Mouse (Mus musculus) granulocyte monocyte progenitor cell, adult 5-6 weeks (primary cell): Measurements from ENCODE around the gene Vmn1r104. TPM values are rescaled to one million over a fixed set of nuclear protein-coding genes. Genes with fewer than 3 reads are reported as not detected.
"Not testable (repeated sequence)": the region's sequence is repeated elsewhere in the genome, so short reads cannot be mapped to it uniquely, and the experiment has no call there.

Source experiments
- ATAC-seq: replicated peaks from 2 replicates; pipeline ENCODE4 v1.8.0; 2016; ENCODE audit warnings: mild to moderate bottlenecking, moderate TSS enrichment, inconsistent platforms; ENCODE audit not compliant: poor library complexity, severe bottlenecking
- total RNA-seq, 2 experiments: library from RNA; stranded (forward) in 1 of 2; stranded (reverse) in 1 of 2; fragments of 200-712, 200-1000 nt in 1 of 2; fragments of >200 nt in 1 of 2; fragmentation: Nextera tagmentation in 1 of 2; gene quantifications; 2 replicates each; pipeline ENCODE4 v1.2.3; 2014 to 2017

The Vmn1r104 gene
- not detected in 2 replicates for total RNA-seq (2014; fragmentation: Nextera tagmentation)
- not detected in 2 replicates for total RNA-seq (2017)

DNA sequence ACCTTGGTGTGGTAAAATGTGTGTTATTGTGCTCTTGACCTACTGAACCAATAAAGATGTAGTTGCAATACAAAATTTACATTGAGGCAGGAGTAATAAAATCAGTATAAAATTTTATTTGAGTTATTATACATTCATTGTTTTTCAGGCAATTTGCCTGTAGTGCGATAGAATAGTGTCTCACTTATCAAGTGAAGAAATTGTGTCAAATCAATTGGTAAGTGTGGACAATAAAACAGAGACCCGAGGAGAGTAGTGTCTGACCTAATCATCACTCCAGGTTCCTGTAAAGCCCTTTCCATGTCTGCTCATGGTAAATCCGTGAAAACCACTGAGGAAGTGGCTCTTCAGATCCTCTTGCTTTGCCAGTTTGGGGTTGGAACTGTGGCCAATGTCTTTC lies at the start of gene Vmn1r104:
Vmn1r104 (plus strand) TSS at position 301 of the 400 bp plus-strand sequence.
- ATAC-seq: not testable (repeated sequence)

DNA sequence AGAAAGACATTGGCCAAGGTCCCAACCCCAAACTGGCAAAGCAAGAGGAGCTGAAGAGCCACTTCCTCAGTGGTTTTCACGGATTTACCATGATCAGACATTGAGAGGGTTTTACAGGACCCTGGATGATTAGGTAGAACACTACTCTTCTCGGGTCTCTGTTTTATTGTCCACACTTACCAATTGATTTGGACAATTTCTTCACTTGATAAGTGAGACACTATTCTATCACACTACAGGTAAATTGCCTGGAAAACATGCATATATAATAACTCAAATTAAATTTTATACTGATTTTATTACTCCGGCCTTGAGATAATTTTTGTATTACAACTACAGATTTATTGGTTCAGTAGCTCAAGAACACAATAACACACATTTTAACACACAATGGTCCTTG lies 23.2 kb upstream of the Vmn1r104 start, which contains the start of gene Vmn1r103:
Vmn1r103 (minus strand) TSS at position 101 of the 400 bp plus-strand sequence.
- not testable (repeated sequence) for ATAC-seq

DNA sequence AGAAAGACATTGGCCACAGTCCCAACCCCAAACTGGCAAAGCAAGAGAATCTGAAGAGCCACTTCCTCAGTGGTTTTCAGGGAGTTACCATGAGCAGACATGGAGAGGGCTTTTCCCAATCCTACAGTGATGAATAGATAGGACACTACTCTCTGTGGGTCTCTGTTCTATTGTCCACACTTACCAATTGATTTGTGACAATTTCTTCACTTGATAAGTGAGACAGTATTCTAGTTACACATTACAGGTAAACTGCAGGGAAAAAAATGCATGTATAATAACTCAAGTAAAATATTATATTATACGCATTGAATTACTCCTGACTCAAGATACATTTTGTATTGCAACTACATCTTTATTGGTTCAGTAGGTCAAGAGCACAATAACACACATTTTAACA lies 12.0 kb downstream of the Vmn1r104 start, which contains the start of gene Gm5726:
Gm5726 (minus strand) TSS at position 101 of the 400 bp plus-strand sequence.
- ATAC-seq: not testable (repeated sequence)

DNA sequence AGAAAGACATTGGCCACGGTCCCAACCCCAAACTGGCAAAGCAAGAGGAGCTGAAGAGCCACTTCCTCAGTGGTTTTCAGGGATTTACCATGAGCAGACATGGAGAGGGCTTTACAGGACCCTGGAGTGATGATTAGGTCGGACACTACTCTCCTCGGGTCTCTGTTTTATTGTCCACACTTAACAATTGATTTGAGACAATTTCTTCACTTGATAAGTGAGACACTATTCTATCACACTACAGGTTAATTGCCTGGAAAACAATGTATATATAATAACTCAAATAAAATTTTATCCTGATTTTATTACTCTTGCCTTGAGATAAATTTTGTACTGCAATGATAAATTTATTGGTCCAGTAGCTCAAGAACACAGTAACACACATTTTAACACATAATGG lies 42.5 kb downstream of the Vmn1r104 start, which contains the start of gene Gm4141:
Gm4141 (minus strand) TSS at position 101 of the 400 bp plus-strand sequence.
- not testable (repeated sequence) for ATAC-seq

Other genes starting within 250 kb of the Vmn1r104 start
- not detected in 2 replicates for gene Gm4133, start 199.8 kb upstream of the Vmn1r104 start, total RNA-seq (2014; fragmentation: Nextera tagmentation)
- not detected in 2 replicates for gene Gm4133, start 199.8 kb upstream of the Vmn1r104 start, total RNA-seq (2017)
- gene Gm5728, start 158.4 kb upstream of the Vmn1r104 start, total RNA-seq (2014; fragmentation: Nextera tagmentation): not detected in 2 replicates
- not detected in 2 replicates for gene Gm5728, start 158.4 kb upstream of the Vmn1r104 start, total RNA-seq (2017)
- gene Vmn1r100, start 115.9 kb upstream of the Vmn1r104 start, total RNA-seq (2014; fragmentation: Nextera tagmentation): not detected in 2 replicates
- not detected in 2 replicates for gene Vmn1r100, start 115.9 kb upstream of the Vmn1r104 start, total RNA-seq (2017)
- gene Vmn1r101, start 91.2 kb upstream of the Vmn1r104 start, total RNA-seq (2014; fragmentation: Nextera tagmentation): not detected in 2 replicates
- gene Vmn1r101, start 91.2 kb upstream of the Vmn1r104 start, total RNA-seq (2017): not detected in 2 replicates
- not detected in 2 replicates for gene Gm10670, start 58.9 kb upstream of the Vmn1r104 start, total RNA-seq (2014; fragmentation: Nextera tagmentation)
- not detected in 2 replicates for gene Gm10670, start 58.9 kb upstream of the Vmn1r104 start, total RNA-seq (2017)
- gene Vmn1r103, start 23.3 kb upstream of the Vmn1r104 start, total RNA-seq (2014; fragmentation: Nextera tagmentation): not detected in 2 replicates
- not detected in 2 replicates for gene Vmn1r103, start 23.3 kb upstream of the Vmn1r104 start, total RNA-seq (2017)
- not detected in 2 replicates for gene Gm5726, start 11.9 kb downstream of the Vmn1r104 start, total RNA-seq (2014; fragmentation: Nextera tagmentation)
- gene Gm5726, start 11.9 kb downstream of the Vmn1r104 start, total RNA-seq (2017): not detected in 2 replicates
- gene Gm4141, start 42.4 kb downstream of the Vmn1r104 start, total RNA-seq (2014; fragmentation: Nextera tagmentation): not detected in 2 replicates
- not detected in 2 replicates for gene Gm4141, start 42.4 kb downstream of the Vmn1r104 start, total RNA-seq (2017)
- gene Gm4513, start 65.2 kb downstream of the Vmn1r104 start, total RNA-seq (2014; fragmentation: Nextera tagmentation): not detected in 2 replicates
- gene Gm4513, start 65.2 kb downstream of the Vmn1r104 start, total RNA-seq (2017): not detected in 2 replicates
- not detected in 2 replicates for gene Vmn1r107, start 135.1 kb downstream of the Vmn1r104 start, total RNA-seq (2014; fragmentation: Nextera tagmentation)
- not detected in 2 replicates for gene Vmn1r107, start 135.1 kb downstream of the Vmn1r104 start, total RNA-seq (2017)
- not detected in 2 replicates for gene Vmn1r111, start 169.4 kb downstream of the Vmn1r104 start, total RNA-seq (2014; fragmentation: Nextera tagmentation)
- gene Vmn1r111, start 169.4 kb downstream of the Vmn1r104 start, total RNA-seq (2017): not detected in 2 replicates
- gene Gm10668, start 196.8 kb downstream of the Vmn1r104 start, total RNA-seq (2014; fragmentation: Nextera tagmentation): not detected in 2 replicates
- not detected in 2 replicates for gene Gm10668, start 196.8 kb downstream of the Vmn1r104 start, total RNA-seq (2017)
- not detected in 2 replicates for gene Vmn1r112, start 237.3 kb downstream of the Vmn1r104 start, total RNA-seq (2014; fragmentation: Nextera tagmentation)
- gene Vmn1r112, start 237.3 kb downstream of the Vmn1r104 start, total RNA-seq (2017): not detected in 2 replicates